Mouse (Mus musculus) gonadal fat pad, adult 2 months (tissue): ENCODE measurements around the gene 1700029P11Rik. TPM values are rescaled to one million over a fixed set of nuclear protein-coding genes. Genes with fewer than 3 reads are reported as not detected.
"Not testable (repeated sequence)": the region's sequence is repeated elsewhere in the genome, so short reads cannot be mapped to it uniquely, and the experiment has no call there.

ENCODE experiments used
- DNase-seq: peaks from one replicate; pipeline ENCODE4 v3.0.0-alpha.2; 2012; ENCODE audit warnings: low read depth
- polyA plus RNA-seq: library from polyadenylated mRNA; depleted of rRNA; stranded (reverse); fragments of >200 nt; gene quantifications from 2 replicates; pipeline ENCODE4 v1.2.3, GENCODE M21; 2012

1700029P11Rik gene
- polyA plus RNA-seq, 1 experiment: 0.35 TPM

DNA sequence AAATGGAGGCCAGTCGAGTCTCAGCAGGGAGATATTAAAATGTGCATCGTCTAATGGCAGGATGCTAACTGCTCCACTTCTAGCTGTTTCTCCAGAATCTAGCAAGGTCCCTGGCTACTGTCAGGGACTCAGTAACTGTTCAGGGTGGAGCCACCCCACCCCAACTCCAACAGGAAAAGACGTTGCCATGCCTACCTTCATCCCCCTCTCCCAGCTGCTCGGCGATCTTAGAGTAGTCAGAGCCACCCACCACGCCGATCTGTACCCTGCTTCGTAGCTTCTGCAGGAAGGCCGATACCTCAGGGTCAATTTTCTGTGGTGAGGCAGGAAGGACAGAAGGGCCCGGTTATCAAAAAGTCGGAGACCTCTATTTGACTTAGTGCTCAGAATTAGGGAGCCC is 22.7 kb upstream of the 1700029P11Rik start:
- no peak for DNase-seq

DNA sequence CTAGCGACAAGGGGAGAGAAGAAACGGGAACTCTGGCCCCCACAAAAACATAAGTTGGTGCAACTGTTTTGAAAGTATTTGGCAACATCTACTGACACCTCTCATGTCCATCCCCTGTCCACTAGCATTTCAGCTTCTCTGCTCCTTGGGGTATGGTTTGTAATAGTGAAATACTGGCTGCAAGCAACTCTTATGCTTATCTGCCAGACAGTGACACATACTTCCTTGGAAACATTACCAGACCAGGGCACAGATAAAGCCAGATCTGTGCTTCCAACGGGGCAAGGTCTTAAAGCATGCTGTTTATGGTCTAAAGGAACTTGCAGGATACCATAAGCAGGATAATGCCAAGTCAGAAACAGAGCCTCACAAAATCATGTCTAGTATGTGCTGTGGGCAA is 21.4 kb upstream of the 1700029P11Rik start:
- DNase-seq: no peak

DNA sequence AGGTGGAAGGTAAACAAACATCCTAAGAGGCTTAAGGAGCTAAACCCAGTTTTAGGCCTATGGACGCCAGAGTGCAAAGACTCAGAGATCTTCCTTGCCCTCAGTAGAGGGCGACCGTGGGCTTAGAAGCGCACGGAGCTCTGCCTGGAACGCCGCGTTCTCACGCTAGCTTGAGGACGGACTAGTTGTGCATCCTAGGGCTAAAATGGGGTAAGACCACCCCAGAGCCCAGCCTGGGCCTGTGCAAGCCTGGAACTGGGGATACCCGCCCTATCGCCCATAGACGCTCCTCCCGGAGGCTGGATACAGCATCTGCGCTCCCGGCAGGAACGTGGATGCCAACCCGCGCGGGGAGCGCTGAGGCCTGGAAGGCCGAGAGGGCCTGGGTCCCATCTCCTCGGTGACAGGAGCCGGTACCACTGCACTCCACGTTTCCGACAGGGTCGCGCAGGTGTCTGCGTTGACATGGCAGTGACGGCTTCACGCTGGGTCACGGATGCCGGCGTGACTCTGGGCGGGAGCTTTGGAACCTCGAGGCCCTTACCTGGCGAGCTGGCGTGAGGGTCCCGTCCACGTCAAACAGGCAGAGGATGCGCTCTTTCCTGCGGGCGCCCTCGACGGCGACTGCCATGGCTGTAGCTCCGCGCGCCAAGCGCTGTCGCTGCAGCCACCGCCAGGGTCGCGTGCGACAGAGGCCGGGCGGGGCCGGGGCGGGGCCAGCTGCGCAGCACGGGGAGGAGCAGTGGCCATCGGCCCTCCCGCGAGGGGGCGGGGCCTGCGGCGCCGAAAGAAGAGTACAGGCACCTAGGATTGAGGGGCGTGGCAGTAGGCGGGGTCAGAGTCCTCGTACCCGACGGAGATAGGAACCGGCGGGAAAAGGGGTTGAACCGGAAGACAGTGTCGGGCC is 19.9 kb upstream of the 1700029P11Rik start, which contains the start of gene Pmm1:
TSS of gene Pmm1 (minus strand) at position 760 of the 907 bp plus-strand sequence.
- DNase-seq: peak; percentile 68

DNA sequence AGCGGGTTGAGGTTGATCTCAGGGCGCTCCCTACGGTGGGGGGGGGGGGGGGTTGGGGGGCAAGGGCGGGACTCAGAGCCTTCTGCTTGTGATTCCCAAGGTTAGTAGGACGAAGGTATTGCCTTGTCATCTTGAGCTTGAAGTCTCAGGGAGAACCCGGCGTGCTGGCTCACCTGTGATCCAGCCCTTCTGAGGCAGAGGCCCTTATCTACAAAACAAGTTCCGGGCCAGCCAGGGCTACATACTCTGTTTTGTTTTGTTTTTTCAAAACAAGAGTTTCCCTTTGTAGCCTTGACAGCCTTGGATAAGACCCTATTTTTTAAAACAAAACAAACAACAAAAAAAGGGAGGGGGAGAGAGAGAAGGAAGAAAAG is 19.3 kb upstream of the 1700029P11Rik start:
- no peak for DNase-seq

DNA sequence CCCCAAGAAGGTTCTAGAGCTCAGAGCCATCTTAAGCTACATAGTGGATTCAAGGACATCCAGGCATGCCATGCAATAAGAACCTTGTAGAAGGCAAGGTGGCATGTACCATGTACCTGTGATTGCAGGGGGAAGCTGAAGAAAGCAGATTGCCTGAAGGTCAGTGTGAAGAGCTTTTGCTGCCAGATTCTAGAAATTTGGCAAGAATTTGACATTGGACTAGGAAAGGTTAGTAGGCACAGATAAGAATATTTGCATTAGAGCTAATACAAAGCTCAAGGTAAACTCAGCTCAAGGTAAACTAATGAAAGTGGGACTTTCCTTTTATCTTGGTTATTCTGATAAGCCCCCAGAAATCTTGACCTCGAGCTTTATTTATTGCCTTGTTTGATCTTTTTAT is 16.1 kb upstream of the 1700029P11Rik start:
- no peak for DNase-seq

DNA sequence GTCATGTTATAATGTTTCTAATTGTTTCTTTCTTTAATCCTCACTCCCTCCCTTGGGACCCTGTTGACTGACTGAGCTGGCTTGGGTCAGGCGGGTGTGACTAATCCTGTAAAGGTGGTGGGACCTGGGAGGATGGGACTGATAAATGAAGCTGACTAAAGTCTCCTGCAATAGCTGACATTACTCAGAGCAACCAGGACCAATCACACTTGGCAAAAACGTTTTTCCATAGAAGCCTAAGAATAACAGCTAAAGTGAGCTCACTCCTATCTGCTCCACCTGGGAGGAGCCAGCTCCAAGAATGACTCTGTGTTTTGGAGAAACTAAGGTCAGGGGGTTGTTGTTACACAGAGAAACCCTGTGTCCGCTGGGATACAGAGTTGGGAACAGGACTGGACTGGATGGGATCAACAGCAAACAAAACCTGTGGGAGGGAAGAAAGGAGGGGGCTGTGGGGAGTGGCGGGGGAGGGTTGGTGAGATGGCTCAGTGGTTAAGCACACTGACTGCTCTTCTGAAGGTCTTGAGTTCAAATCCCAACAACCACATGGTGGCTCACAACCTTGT is 15.3 kb upstream of the 1700029P11Rik start:
- DNase-seq: no peak

DNA sequence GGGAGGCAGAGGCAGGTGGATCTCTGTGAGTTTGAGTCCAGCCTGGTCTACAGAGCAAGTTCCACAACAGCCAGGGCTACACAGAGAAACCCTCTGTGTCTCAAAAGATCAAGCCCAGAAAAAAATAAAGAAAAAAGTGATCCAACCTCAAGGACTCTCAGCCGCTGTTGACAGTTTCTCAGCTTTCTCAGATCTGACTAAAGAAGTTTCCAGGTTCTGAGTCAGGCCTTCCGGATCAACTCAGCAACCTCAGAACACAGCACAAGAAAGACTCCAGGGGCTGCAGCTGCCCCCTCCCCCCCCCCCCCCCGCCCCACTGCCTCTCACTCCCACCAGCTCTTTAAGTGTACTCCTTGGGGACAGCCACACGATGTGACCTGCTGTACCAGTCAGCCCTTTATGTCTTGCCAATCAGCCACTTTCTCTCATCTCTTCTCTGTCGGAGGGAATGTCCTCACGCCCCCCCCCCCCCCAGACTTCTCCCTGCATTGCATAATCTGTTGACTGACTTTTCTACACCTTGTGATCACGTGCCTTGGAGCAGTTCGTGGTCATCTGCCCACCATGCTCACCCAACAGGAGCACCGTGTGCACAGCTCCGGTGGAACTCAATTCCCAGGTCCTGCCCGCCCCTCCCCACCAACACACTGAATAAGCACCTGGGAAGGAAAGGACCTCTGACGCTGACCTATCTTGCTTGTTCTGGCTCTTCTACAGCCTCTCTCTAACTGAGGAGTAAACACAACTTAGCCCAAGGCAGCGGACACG is 14.1 kb upstream of the 1700029P11Rik start:
- DNase-seq: no peak

DNA sequence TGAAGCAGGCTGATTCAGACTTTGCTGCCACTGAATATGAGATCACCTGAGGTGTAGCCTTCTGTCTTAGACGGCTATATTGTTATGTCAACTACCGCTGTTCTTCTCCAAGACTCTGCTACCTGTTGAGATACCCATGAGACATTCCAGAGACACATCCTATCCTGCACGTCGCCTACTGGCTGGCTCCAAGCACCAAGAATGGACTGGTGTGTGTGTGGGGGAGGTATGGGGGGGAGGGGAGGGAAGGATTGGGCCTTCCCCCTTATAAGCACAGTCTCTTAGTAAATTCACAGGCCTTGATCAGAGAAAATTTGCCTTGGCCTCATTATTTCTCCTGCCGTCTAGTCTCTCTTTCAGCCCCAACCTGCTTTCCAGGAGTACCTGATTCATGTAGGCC is 12.5 kb upstream of the 1700029P11Rik start:
- no peak for DNase-seq

DNA sequence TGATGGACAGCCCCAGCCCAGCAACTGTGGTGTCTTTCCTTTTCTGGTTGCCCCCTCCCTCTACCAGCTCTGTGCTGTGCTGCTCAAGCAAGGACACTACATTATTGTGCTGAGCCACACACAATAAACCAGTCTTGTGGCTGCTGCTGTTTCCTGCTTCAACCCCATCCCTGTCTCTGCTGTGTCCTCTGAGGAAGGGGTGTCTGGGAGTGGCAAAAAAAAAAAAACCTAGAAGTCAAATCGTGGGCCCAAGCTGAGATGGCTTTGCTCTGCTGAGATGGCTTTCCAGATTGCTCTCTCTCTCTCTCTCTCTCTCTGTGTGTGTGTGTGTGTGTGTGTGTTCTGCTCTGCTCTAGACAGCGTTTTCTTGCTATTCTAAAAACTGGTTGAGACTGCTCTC is 11.9 kb upstream of the 1700029P11Rik start:
- no peak for DNase-seq

DNA sequence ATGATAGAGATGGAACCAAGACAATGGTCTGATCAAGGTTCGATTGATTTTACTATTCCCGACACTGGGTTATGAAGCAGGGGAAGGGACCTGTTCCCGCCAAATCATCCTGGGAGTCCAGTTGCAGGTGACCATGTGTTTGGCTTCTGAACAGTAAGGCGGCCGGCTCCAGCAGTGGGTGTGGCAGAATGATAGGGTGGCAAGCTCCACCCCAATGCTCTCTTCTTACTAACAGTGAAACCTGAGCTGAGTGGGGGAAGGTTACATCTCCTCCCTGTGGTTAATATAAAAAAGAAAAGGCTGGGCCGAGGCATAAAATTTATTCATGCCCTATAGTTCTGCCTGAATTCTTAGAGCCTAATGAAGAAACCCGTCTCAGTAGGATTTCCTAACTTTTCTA is 11.2 kb upstream of the 1700029P11Rik start:
- DNase-seq: no peak

DNA sequence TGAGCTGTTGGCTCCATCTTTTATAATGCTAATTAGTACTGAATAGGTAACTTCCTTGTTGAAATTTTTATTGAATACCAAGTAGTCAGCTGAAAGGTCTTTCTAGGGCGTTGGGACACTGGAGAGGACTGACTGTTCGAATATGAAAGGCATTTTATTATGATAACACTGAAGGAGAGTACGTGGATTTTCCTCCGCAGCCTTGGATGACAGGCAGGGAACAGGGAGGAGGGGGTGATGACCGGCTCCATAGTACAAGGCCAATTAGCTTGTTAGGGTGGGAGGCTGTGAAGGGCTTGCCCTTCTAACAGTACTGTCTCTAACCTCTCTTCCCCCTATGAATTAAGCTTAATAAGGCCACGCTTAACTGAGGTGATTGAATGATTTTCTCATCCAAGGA is 10.7 kb upstream of the 1700029P11Rik start:
- DNase-seq: not testable (repeated sequence)

DNA sequence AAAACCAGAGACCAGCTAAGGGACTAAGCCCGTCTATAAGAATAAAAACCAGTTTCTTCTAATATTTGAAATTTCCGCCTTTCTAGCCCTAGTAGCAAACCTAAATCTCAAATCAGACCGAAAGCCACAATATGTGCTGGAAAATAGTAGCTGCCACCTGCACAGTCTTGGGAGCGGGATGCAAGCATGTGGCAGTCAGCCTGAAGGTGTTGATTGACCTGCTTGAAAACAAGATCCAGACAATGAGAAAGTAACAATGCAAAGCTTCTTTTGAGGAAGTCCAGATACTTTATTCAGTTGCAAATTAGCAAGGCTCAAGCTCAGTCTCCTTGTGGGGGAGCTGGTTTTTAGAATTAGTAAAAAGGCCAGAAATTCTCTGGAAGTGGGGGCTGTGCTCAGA is 9.8 kb upstream of the 1700029P11Rik start:
- not testable (repeated sequence) for DNase-seq

DNA sequence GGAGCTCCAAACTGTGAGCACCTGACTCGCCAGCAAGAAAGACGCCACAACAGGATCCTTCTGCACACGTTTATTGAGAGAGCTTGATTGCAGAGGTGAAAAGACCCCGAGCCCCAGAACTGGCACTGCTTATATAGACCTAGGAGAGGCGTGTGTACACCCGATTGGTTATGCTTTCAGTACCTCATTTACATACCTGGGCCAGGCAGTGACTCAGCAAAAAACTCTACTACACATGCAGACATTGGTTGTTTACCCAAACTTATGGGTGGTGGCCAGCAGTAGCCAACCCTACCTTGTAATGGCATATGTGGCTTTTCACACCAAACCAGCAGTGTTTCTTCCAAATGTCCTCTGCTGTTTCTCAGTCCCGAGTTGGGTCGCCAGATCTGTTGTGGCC is 5.2 kb upstream of the 1700029P11Rik start:
- not testable (repeated sequence) for DNase-seq

DNA sequence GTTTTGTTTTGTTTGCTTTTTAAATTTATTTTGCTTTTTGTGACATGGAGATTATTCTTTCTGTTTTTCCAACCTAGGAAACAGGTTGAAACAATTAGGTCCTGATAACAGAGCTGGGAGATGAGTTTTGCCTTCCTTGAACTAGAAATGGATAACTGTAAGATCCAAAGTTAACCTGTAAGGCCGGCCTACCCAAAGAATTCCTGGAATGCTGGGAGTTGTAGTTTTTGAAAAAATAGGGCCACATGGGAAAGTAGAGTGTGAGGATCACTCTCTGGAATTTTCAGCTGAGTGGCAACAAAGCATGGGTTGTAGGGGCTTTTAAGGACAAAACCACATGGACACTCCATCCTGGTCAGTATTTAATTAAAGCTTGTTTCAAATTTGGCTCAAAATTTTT is 1.8 kb downstream of the 1700029P11Rik start:
- no peak for DNase-seq

DNA sequence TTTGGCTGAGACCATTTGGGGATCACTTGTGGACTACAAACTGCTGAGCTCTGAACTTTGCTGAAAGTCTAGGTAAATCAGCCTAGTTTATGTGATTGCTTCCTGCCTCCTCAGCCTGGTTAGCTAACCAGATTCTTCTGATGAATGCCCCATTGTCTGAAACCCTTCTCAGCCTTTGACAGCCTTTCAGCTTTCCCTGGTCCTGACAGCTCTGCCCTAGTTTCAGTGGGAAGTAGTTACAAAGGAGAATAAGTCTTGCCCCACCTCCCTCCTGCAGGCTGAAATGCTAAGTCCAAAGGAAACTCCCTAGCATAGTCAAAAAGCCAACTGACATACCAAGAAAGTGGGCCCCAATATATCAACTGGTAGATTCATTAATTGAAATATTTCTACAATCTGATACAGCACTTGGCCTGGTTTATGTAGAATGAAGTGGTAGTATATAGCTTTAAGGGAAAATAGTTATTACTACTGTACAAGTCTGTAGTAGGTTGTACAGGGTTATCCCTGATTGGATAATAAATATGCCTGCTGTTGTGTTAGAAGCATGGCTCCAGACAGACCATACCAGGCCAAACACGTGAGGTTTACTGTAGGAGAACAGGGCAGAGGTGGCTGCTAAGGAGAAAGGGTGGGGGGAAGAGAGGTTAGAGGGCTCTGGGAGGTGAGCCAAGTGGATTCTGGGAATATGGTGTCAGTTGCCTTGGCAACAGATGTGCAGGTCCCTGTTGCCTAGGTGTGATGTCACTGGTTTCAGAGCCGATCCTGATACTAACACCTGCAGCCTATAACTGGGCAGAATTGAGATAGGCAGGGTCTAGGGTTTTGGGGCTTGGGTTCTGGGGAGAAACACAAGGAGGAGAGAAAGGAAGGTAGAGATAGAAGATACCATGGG is 5.2 kb downstream of the 1700029P11Rik start:
- no peak for DNase-seq

DNA sequence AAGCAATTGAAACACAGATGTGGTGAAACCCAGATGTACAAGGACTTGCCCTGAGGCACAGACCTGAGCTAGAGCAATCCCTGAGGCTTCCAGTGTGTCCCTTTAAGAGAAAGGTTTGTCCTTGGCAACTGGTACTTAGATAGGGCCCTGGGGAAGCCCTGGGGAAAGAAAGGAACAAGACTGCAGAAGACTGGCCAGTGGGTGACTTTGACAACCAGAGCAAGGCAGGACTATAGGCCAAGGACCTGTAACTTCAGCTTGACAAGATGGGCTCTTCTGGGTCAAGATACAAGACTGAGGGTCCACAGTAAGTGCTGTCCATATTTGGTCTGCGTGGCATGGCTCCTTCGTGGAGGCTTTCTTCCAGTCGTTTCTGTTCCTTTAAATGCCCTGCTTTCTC is 7.3 kb downstream of the 1700029P11Rik start, which contains the start of gene Xrcc6:
TSS of gene Xrcc6 (plus strand) at position 190 of the 400 bp plus-strand sequence.
- DNase-seq: no peak

DNA sequence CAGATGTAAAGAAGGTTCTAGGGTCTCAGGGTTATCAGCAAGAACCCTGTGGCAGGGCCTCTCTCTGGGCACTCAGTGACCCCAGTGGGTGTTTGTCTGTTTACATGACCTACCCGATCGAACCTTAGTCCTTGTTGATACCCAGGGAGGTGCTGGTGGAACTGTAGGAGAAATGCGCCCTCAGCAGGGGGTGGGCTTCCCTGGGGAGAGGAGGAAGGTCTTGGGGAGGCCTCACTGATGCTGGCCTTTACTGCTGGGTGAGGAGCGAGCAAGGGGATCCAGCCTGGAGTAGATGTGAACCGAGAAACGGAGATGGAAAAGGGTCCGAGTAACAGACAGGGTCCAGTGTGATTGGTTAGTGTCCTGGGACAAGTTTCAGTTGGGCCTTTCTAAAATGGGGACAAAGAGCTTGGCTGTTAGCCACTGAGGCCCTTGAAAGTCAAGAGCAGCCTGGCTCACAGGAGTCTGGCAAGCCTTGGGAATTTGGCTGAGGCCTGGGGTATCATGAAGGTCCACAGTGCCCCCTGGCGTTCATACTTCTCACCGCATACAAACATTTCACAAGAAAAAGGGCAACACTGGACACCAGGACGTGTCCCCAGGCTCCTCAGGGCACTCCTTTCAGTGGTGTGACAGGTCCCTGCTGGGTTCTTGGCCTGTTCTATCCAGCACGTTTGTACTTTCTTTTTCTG is 9.2 kb downstream of the 1700029P11Rik start:
- no peak for DNase-seq

DNA sequence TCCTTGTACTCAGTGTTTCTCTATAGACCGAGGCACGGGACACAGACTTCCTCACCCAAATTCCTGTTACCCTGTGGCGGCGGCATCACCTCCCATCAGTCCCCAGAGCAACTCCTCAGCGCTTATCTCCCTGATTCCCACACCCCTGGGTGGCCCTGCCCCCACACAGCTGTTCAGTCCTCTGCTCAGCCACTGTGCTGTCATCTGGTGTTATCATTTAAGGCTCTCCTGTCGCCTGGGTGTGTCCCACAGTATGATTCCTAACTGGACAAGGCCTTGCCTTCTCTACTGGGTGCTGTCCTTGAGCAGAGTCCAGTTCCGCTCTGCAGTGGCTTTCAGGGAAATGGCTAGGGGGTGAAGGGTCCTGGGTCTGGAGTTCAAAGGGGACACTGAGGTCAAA is 10.2 kb downstream of the 1700029P11Rik start:
- no peak for DNase-seq

DNA sequence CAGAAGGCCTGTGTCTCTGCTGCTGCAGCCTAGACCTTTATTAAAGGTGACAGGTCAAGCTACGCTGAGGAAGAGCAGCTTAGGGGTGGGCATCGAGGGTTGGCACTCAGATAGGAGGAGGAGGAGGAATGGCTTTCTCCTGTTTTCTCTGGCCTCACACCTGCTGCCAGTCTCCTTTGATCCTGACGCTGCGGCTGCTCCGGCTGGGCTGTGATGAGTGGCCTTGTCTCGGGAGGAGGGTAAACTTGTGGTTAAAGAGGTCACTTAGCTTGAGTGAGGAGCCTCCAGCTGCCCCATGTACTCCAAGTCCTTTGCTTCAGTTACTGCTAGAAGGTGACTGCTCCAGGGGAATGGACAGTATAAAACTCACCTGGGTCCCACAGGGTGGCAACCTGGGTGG is 13.7 kb downstream of the 1700029P11Rik start:
- no peak for DNase-seq

DNA sequence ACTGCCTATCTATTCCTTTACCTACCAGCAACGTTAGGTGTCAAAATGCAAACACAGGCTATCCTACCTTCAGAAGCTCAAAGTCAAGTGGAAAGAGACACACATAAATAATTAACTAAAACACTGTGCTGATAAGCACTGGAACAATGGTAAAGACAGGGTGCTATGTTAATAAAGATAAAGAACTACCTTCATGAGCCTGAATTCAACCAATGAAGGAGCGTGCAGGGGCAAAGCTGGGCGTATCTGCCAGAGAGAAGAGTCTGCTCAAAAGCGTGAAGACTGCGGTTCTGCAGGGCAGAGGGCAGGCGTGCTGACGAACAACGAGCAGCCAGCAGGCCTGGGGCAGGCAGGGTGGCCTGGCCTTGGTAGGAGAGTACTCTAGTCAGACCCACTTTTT is 23.9 kb downstream of the 1700029P11Rik start:
- no peak for DNase-seq

DNA sequence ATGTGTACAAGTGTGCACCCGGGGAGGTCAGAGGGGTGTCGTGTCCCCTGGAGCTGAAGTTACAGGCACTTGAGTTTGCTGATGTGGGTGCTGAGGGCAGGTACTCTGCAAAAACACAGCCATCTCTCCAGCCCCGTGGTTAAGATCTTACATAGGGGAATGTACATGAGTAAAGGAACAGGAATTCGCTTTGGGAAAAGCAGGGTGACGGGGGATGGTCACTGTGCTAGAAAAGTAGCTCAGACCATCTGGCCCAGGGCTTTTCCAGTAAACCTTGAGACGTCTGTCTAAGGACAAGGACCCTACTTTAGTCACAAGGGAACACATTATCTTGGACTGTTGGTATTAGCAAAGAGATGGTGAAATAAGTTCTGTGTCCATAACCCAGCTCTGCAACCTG is 31.6 kb downstream of the 1700029P11Rik start:
- no peak for DNase-seq
